Mouse (Mus musculus) T-helper 1 cell (primary cell): ENCODE data around the gene Zfp61.

Source experiments
- in situ Hi-C: fragments of 300-600 bp; cut with MboI, MseI; formaldehyde crosslinking; loops from one replicate; pipeline ENCODE4 v1.15.1; 2025; ENCODE audit warnings: high pct_unique_total_duplicates

Zfp61 gene

DNA sequence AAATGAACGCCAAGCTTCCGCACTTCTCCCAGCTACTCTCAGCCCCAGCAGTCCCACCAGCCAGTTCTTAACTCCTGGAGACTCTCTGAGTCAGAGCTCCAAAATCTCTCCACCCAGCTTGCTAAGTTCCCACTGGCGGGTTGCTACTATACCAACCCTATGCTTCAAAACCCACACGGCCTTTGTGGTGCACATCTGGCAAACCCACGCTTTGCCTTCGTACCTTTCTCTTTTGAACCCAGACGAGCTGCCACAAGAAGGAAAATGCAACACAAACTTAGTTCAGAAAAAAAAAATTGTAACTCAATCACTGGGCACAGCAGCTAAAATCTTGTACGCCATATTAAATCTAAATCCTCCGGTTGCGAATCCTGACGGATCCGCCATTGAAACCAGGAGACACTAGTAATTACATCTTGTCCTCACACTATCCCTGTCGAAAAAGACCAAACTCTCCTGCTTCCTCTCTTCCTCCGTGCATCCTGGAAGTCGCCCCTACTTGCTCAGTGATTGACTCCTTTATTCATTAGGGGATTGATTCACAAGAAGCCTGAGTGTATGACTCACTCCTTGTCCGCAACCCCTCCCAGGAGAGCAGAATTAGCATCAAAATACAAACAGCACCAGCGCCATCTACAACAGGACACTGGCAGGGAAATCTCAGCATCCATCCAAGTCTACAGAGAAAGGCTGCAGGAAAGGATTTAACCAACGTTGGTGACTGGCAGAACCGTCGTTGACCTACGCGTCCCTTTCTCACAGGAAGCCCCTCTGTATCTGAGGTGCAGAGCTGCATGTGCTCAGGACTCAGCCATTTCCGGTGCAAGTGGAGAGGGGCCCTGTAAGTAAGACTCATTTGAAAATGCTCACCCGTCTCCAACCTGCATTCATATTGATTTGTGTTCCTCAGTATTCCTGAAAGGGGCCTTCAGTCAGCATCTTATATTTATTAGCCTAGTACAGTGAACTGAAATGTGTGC, 32.6 kb downstream of the Zfp61 start:
- in situ Hi-C loops: loop anchor here (5.0 kb wide), 1 partner anchor 56 kb away; the partner anchor contains the start of gene Zfp111

DNA sequence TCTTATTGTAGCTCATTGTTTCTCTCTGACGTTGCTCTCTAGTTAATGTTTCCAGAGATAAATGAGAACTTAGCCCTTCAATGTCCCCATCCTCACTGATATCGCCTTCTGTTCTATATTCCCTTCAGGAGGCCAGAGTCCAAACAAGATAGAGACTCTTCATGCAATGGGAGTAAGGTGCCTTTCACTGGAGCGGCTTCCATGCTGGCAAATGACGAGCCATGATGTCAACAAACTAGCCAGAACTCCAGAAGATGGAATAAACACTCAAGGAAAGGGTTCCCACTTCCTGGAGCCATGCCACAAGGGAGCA, 41.1 kb downstream of the Zfp61 start:
- in situ Hi-C loops: no loop called here

GRCm38 (mm10) chr7:24259306-24259999, 41.6 kb downstream of the Zfp61 start:
- in situ Hi-C loops: no loop called here

DNA sequence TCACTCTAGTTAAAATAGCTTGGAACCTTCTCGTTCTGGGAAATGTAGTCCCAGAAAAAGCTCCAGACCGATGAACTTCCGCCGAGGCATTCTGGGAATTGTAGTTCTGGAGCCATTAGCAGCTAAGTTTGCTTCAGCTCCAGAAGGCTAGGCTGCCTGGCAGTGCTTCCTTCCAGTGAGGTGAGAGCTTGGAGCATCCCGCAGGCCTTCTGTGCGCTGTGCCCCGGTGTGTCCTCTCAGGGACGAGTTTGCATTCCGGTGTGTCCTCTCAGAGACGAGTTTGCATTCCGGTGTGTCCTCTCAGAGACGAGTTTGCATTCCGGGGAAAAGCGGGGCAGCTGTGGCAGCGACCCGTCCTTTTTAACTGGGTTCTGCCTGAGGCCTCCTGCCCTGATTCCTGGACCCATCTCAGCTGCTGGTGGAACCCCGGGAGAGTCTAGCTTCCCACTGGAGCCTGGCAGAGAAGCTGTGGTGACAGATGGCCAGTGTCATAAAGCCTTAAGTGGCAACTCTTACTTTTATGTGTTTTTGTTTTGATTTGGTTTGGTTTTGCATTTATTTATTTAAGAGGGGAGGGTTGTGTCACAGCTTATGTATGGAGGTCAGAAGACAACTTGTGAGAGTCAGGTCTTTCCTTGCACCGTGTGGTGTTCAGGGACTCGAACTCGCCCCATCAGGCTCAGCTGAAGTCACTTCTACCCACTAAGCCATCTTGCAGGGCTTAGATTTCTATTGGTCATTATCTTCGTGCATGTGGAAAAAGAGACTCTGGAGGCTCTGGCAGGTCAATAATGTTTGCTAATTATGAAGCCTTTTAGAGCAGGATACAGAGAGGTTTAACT, 46.2 kb downstream of the Zfp61 start, which contains the start of gene Zfp108:
Gene Zfp108 (plus strand): TSS at position 162 of the 842 bp plus-strand sequence.
- in situ Hi-C loops: no loop called here

- in situ Hi-C loops: no loop called here
Observed at GRCm38 (mm10) chr7:24253779-24254615, 47.0 kb downstream of the Zfp61 start.
